Mouse (Mus musculus) spleen, adult 2 months (tissue): ENCODE measurements around the gene Rpl24.

Experiments
- CTCF ChIP-seq: fragments of 200-500 bp; IDR thresholded peaks from 2 replicates; pipeline ENCODE4 v1.5.1; 2011; ENCODE audit warnings: mild to moderate bottlenecking, inconsistent platforms; ENCODE audit not compliant: insufficient read depth, insufficient read length, insufficient replicate concordance; ENCODE audit errors: extremely low read depth
- POLR2A ChIP-seq: fragments of 200-500 bp; IDR thresholded peaks from 2 replicates; pipeline ENCODE4 v1.6.1; 2011; ENCODE audit warnings: low read depth, low read length, inconsistent platforms

DNA sequence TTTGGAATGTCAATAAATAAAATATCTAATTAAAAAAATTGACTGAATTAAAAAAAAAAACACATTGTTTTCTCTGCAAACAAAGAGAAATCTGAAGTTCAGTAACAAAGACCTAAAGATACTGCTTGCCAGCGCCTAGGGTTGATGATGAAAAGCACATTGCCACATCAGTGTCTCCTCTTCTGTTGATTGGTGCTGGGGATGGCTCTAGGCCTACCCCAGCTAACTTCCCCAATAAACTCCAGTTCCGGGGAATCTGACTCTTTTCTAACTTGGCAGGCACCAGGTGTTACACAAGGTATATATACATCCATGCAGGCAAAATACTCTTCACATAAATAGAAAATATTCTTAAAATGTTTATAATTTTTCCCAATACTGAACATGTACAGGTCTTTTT is 28.2 kb downstream of the Rpl24 start:
- no peak for TF ChIP-seq CTCF
- TF ChIP-seq POLR2A: no peak
